Mouse (Mus musculus) regulatory T cell (primary cell): ENCODE measurements around the gene Rdm1.

Experiments
- in situ Hi-C: fragments of 300-600 bp; cut with MboI, MseI; formaldehyde crosslinking; loops from one replicate; pipeline ENCODE4 v1.15.1; 2025; ENCODE audit warnings: high pct_unique_total_duplicates

Rdm1 gene

GRCm38 (mm10) chr11:101680634-101681325 is 53.8 kb downstream of the Rdm1 start:
- in situ Hi-C loops = no loop called here

- in situ Hi-C loops = no loop called here
Observed at GRCm38 (mm10) chr11:101681968-101682367, 55.0 kb downstream of the Rdm1 start.

GRCm38 (mm10) chr11:101682410-101682960 is 55.5 kb downstream of the Rdm1 start:
- in situ Hi-C loops = no loop called here
